Mouse (Mus musculus) brain, embryonic 18.5 days (tissue): Measurements from ENCODE around the gene Spen.
A peak's percentile ranks its signal among the peaks of the same experiment; 100 is the strongest.
"Not testable (repeated sequence)": the region's sequence is repeated elsewhere in the genome, so short reads cannot be mapped to it uniquely, and the experiment has no call there.

Source experiments
- DNase-seq: peaks from one replicate; pipeline ENCODE4 v3.0.0-alpha.2; 2012; ENCODE audit warnings: low read depth, low spot score

Spen gene

GRCm38 (mm10) chr4:141538408-141539212 is at the start of gene Spen:
Gene Spen, minus strand, starts transcription at chr4:141538597.
- peak; percentile 88 for DNase-seq

GRCm38 (mm10) chr4:141583919-141584318 is 45.5 kb upstream of the Spen start:
- DNase-seq = no peak

GRCm38 (mm10) chr4:141581051-141581450 is 42.7 kb upstream of the Spen start:
- DNase-seq = no peak

- no peak for DNase-seq
Observed at GRCm38 (mm10) chr4:141578833-141579232, 40.4 kb upstream of the Spen start.

GRCm38 (mm10) chr4:141576877-141577276 is 38.5 kb upstream of the Spen start:
- no peak for DNase-seq

- no peak for DNase-seq
Observed at GRCm38 (mm10) chr4:141576404-141576803, 38.0 kb upstream of the Spen start.

- DNase-seq = peak; percentile 37
Observed at GRCm38 (mm10) chr4:141574789-141575702, 36.6 kb upstream of the Spen start.

GRCm38 (mm10) chr4:141573359-141573966 is 35.1 kb upstream of the Spen start:
- no peak for DNase-seq

GRCm38 (mm10) chr4:141572668-141573358 is 34.4 kb upstream of the Spen start:
- DNase-seq = no peak

GRCm38 (mm10) chr4:141571934-141572333 is 33.5 kb upstream of the Spen start:
- DNase-seq = no peak

- no peak for DNase-seq
Observed at GRCm38 (mm10) chr4:141571337-141571739, 32.9 kb upstream of the Spen start.

GRCm38 (mm10) chr4:141570821-141571220 is 32.4 kb upstream of the Spen start:
- no peak for DNase-seq

- DNase-seq = no peak
Observed at GRCm38 (mm10) chr4:141570004-141570403, 31.6 kb upstream of the Spen start.

- DNase-seq = no peak
Observed at GRCm38 (mm10) chr4:141568966-141569365, 30.6 kb upstream of the Spen start.

- DNase-seq = not testable (repeated sequence)
Observed at GRCm38 (mm10) chr4:141567174-141567573, 28.8 kb upstream of the Spen start.

GRCm38 (mm10) chr4:141566187-141566586 is 27.8 kb upstream of the Spen start:
- DNase-seq = no peak

GRCm38 (mm10) chr4:141565325-141565724 is 26.9 kb upstream of the Spen start:
- DNase-seq = no peak

GRCm38 (mm10) chr4:141564660-141565059 is 26.3 kb upstream of the Spen start:
- DNase-seq = no peak

GRCm38 (mm10) chr4:141564209-141564608 is 25.8 kb upstream of the Spen start:
- DNase-seq = no peak

GRCm38 (mm10) chr4:141562281-141562680 is 23.9 kb upstream of the Spen start:
- DNase-seq = no peak

GRCm38 (mm10) chr4:141561331-141561919 is 23.0 kb upstream of the Spen start:
- DNase-seq = not testable (repeated sequence)
